Mouse (Mus musculus): ENCODE measurements around the gene Pitx3.
A peak's percentile ranks its signal among the peaks of the same experiment; 100 is the strongest.
"Not testable (repeated sequence)": the region's sequence is repeated elsewhere in the genome, so short reads cannot be mapped to it uniquely, and the experiment has no call there.

The Pitx3 gene

DNA sequence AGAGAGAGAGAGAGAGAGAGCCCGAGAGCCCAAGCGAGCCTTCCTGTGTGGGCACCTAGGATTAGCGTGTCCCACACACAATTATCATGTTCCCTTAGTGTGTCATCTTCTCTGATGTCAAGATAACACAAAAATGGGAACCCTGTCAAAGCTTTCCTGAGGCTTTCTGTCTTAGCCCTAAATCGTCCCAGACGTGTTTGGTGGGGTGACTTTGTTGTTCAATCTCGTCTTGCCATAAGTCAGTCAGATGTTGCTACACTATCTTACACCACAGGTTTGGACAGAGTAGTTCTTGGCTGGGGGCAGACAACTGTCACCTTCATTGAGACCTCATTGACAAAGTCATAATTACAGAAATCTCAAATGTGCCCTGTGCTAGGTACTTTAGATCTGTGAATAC, 15.5 kb downstream of the Pitx3 start:
- peak; percentile 55 for DNase-seq (ENCODE audit: extremely low read depth, low read depth, low spot score)

DNA sequence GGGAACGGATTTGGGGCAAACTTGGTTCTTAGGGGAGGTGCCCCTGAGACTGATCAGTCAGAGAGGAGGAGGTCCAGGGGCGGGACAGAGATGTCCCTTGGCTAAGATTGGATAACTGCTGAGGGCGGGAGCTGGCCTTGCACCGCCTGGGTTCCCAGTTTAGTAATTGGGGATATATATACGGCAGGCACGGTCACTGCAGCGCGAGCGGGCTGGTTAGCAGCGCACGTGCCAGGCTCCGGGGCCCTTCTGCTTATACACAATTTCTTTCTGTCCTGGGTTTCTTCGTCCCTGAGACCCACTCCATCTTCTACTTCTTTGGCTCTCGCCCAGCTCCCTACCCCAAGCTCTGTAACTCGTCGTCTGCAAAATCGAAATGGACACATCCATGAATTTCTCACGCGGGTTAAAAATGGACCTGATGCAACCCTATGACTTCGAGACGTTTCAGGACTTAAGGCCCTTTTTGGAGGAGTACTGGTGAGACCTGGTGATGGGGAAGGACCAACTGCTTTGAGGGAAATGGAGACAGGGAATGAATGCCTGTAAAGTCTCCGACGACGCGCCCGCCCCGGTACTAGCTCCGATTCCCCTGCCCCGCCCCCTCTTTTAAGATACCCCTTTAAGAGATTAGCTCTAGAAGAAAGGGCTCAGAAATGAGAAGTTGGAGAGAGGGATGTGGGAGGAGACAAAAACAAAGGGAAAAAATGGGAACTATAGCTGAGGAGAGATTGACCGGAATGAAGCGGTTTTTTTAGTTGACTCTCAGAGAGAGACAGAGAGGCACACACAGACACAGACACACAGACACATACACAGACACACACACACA, 16.2 kb downstream of the Pitx3 start, which contains the start of gene Elovl3:
Gene Elovl3, plus strand, starts transcription at position 204 of the 832 bp plus-strand sequence.
- DNase-seq (ENCODE audit: extremely low read depth, low read depth, low spot score), result no peak

DNA sequence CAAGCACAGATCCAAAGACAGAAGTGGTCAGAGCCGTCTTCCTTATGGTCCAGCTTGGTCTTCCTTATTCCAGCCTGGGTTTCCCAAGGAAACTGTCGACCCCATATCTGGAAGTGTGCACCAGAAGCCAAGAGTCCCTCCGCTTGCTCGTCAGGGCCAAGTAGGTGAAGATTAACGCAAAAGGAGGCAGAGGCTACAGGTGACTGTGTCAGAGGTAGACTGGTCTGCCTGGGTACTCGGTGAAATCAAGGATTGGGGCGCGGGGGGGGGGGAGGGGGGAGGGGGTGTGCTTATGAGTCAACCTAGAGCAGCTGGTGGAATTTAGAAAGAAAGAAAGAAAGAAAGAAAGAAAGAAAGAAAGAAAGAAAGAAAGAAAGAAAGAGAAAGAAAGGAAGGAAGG, 16.8 kb downstream of the Pitx3 start:
- no peak for DNase-seq (ENCODE audit: extremely low read depth, low read depth, low spot score)

DNA sequence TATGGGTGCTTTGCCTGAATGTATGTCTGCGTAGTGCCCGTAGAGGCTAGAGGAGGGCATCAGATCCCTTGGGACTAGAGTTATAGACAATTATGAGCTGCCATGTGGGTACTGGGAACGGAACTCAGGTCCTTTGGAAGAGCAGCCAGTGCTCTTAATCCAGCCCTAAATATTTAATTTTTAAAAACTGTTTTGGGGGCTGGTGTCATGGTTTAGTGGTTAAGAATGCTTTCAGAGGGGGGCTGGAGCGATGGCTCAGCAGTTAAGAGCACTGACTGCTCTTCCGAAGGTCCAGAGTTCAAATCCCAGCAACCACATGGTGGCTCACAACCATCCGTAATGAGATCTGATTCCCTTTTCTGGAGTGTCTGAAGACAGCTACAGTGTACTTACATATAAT, 18.4 kb downstream of the Pitx3 start:
- not testable (repeated sequence) for DNase-seq (ENCODE audit: extremely low read depth, low read depth, low spot score)

DNA sequence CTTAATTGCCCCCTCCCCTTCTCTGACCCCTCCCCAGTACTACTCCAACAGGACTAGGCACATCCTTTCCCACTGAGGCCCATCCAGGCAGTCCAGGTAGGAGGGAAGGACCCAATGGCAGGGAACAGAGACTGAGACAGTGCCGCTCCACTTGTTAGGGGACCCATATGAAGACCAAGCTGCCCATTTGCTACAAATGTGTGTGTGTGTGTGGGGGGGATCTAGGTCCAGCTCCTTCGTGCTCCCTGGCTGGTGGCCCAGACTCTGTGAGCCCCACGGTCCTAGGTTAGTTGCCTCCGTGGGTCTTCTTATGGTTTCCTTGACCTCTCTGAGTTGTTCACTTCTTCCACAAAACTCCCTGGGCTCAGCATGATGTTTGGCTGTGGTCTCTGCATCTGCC, 21.8 kb downstream of the Pitx3 start:
- no peak for DNase-seq (ENCODE audit: extremely low read depth, low read depth, low spot score)

DNA sequence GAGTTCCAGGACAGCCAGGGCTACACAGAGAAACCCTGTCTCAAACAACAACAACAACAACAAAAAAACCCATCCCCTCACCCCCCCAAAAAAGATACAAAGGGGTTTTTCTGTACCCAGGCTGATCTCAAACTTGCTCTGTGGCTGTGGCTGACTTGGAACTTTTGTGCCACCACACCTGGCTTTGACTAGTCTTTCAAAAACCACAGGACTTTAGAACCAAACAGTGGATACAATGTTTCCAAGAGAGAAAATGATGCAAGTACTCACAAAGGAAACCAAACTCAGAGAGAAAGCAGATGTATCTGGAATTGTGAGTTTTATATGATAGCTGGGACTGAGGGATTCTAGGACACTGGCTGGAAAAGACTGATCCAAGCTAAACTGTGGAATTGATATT, 23.5 kb downstream of the Pitx3 start:
- DNase-seq (ENCODE audit: extremely low read depth, low read depth, low spot score), result no peak

DNA sequence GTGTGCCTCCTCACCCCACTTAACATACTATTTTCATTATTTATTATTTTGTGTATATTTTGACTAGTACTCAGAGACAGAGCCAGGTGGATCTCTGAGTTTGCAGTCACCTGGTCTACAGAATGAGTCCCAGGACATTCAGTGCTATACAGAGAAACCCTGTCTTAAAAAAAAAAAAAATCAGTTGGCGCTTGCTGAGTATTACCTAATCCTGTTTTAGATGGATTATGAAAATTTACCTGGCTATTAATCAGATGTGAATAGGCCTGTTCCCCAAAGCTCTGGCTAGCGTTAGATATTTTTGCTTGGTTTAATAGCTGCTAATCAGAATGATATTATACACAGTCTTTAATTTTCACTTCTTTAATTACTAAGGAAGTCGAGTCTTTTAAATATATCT, 24.2 kb downstream of the Pitx3 start:
- DNase-seq (ENCODE audit: extremely low read depth, low read depth, low spot score), result peak; percentile 19

DNA sequence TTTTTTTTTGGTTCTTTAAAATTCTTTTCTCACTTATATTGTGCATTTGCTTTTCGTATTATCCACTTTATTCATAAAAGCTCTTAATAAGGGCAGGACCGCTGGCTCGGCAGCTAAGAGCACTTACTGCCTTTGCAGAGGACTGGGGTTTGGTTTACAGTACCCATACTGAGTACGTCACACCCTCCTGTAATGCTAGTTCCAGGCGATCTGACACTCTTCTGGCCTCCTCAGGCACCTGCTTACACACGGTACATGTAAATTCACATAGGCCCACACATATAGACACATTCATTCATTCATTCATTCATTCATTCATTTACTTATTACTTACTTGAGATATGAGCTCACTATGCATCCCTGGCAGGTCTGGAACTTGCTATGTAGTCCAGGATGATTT, 27.3 kb downstream of the Pitx3 start:
- DNase-seq (ENCODE audit: extremely low read depth, low read depth, low spot score), result no peak

DNA sequence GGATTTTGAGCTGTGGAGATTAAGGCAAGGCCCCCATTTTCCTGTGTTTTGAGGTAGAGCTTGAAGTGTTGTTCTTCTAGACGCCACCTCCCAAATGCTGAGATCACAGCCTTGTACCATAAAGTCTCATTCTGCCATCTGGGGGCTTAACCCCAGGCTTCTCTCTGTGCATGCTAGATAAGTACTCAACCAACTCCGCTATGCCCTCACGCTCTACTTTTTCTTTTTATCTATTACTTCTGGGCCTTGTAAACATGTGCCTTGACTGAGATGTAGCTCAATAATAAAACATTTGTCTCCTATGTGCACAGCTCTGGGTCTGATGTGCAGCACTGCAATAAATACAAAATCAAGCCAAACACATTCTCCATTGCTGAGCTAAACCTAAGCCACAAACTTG, 28.7 kb downstream of the Pitx3 start:
- DNase-seq (ENCODE audit: extremely low read depth, low read depth, low spot score), result no peak

DNA sequence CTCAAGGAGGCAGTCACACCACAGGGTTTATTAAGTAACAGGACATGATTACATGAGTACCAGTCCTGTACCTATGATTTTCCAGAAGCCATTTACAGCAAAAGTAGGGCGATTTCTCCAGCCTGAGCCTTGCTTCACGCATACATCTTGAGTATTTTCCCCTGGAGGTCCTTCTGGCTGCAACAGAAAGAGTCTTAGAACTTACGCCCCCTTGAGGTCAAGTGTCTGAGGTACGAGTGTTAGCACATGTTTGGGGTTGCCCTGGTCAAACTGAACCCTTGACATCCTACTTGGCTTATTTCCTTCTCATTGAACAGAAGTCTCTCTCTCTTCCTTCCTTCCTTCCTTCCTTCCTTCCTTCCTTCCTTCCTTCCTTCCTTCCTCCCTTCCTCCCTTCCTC, 33.5 kb downstream of the Pitx3 start:
- DNase-seq (ENCODE audit: extremely low read depth, low read depth, low spot score), result no peak

DNA sequence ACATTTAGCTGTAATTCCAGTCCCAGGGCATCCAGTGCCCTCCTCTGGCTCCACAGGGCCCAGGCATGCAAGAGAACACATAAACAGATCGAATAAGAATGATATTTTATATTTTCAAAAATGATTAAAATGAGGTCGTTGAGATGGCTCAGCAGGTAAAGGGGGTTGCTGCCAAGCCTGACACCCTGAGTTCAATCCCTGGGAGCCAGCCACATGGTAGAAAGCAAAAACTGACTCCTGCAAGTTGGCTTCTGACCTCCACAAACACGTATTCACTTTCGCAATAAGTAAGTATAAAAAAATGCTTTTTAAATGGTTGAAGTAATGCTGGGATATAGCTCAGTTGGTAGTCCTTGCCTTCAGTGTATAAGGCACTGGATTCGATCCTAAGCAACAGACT, 37.3 kb downstream of the Pitx3 start:
- no peak for DNase-seq (ENCODE audit: extremely low read depth, low read depth, low spot score)

DNA sequence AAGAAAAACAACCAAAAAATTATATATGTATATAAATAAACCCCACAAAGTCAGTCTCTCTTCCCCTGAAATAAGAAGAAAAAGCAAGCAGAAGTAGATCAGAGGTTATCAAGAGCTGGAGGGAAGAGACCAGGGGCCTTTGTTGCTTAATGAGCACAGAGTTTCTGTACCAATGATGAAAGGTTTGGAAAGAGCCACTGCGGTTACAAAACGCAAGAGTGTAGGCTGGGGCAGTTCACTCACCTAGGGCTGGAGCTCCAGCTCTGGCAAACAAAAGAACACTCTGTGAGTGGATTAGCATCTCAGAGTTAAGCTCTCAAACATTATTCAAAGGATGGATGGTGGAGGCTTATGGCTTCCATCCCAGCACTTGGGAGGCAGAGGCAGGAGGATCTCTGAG, 37.9 kb downstream of the Pitx3 start:
- DNase-seq (ENCODE audit: extremely low read depth, low read depth, low spot score), result peak; percentile 50

DNA sequence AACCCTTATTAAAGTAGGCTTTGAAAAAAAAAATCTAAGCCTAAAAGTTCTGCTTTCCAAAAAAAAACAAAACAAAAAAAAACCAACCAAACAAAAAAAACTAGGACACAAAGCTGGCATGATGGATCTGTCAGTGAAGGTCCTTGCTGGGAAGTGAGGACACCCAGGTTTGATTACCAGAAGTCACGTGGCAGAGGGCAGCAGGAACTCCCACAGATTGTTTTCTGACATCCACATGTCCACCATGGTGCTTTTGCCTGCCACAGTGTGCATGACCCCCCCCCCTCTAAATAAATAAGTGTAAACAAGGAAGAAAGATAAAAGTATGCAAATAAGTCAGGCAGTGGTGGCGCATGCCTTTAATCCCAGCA, 44.0 kb downstream of the Pitx3 start:
- DNase-seq (ENCODE audit: extremely low read depth, low read depth, low spot score), result no peak

DNA sequence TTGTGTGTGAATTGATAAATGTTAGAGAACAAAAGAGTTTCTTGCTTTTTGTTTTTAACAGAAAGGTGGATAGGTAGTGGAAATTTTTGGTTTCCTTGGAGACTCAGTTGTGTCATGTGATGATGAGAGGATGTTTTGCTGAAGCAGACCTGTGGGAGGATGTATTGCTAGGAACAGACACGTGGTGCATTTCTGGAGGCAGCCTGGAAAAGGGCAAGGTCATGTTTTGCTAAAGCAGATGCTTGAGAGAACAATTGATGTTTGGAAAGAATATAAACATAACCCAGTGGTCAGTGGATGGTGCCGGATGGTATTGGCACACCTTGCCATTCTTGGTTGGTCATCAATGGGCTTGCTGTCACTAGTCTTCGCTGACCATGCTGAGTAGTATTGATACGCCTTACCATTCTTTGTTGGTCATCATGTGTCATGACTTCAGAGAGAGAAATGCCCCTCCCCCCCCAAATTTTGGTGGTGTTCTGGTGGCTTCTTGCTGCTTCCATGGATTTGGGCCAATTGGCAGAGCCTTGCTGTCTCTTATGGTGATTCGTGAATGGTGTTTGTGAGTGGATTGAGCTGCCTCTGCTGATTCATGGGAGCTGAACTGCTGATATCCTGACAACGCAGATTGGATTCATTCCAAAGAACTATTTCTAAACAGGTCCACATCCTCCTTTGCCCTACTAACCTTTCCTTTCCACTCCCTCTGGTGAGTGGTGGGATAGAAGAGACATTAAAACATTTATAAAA, 44.5 kb downstream of the Pitx3 start:
- no peak for DNase-seq (ENCODE audit: extremely low read depth, low read depth, low spot score)

DNA sequence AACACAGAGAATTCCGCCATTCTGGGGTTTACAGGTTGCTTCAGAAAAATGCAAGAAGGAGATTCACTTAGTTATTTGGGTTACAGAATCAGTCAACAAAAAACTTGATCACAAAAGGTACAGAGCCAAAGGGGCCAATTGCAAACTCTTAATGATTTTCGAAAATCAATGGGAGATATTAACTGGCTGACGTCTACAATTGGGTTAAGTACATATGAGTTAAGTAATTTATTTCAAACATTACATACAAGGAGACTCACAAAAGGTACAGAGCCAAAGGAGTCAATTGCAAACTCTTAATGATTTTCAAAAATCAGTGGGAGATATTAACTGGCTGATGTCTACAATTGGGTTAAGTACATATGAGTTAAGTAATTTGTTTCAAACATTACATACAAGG, 48.6 kb downstream of the Pitx3 start:
- DNase-seq (ENCODE audit: extremely low read depth, low read depth, low spot score), result no peak

DNA sequence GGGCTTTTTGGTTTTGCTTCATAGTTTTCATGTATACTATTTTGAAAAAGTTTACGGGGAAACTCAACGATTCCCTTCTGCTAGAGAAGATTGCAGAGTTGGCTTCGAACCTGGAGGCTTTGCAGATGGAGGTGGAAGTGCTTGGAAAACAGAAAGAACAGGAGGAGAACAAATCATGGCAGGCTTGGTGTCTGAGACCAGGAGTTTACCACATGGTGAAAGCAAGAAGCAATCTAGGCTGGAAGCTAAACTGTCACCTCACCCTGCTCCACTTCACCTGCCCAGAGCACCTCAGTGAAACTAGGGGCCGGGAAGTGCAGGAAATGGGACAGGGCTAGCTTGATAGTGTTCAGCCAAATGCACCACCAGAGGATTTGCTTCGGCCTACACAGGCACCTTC, 51.7 kb downstream of the Pitx3 start:
- no peak for DNase-seq (ENCODE audit: extremely low read depth, low read depth, low spot score)

DNA sequence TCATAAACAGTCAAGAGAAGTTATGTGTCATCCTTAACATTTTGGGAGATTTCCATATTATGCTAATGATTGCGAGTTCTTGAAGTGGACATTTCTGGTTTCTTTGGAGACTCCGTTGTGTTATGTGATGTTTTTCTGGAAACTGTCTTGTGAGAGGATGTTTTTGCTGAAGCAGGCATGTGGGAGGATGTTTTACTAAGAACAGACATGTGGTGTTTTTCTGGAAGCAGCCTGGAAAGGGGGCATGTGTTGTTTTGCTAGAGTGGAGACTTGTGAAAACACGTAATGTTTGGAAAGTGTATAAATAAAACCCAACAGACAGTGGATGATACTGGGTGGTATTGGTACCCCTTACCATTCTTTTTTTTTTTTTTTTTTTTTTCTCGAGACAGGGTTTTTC, 52.8 kb downstream of the Pitx3 start:
- DNase-seq (ENCODE audit: extremely low read depth, low read depth, low spot score), result no peak

DNA sequence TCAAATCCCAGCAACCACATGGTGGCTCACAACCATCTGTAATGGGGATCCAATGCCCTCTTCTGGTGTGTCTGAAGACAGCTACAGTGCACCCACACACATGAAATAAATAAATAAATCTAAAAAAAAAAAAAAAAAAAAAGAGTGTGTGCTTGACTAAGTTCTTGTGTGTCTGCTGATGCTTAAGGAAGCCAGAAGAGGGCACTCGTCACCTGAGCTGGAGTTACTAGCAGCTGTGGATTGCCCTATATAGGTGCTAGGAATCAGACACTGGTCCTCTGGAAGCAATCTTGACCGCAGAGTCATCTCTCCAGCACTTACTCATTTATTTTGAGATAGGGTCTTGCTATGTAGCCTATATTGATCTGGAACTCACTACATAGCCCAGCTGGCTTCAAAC, 54.0 kb downstream of the Pitx3 start:
- no peak for DNase-seq (ENCODE audit: extremely low read depth, low read depth, low spot score)

DNA sequence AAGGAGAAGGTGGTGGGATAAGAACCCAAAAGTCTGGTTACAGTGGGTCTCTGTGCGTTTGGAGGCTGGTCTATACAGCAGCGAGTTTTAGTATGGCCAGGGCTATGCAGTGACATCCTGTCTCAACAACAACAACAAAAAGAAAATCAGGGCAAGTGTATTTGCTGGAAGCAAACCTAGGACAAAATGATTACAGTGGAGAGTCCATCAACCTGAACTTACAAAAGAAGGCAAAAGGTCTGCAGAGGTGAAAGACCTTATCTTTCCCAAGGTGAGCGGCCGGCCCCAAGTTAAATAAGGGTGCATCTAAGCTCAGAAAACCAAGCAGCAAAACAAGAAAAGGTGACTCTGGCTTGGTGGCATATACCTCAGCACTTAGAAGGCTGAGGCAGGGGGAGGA, 56.5 kb downstream of the Pitx3 start:
- DNase-seq (ENCODE audit: extremely low read depth, low read depth, low spot score), result no peak

DNA sequence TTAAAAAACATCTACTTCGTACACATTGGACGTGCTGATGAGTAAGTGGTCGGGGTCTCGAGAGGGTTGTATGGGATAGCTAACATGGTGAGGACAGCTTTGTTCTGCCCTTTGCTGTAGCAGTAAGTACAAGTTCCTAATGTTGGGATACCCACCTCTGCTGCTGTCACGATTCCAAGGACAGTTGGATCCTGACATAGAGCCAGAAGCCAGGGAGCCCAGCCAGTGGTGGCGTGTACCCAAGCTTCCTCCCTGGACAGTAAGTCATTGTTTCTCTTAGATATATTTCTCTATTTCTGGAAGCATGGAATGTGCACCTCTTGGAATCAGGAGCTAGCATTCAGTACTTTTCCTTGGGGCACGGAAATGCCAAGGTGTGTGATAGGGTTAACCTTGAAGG, 60.3 kb downstream of the Pitx3 start:
- peak; percentile 36 for DNase-seq (ENCODE audit: extremely low read depth, low read depth, low spot score)

DNA sequence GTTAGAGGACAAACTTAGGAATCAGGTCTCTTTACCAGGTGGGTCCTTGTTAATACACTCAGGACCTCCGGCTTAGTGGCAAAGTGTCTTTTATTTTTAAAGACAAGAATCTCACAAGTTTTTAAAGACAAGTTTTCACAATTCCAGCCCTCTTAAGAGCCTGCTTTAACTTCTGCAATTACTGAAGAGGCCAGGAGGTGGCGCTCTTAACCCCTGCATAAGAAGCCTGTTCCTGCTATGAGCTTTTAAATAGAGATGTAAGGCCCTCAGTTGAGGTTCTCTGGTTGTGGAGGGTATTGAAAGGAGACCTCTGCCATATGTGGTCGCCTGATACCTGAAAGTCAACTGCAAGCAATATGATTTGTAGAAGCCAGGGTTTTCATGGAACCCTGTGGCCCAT, 61.8 kb downstream of the Pitx3 start:
- peak; percentile 13 for DNase-seq (ENCODE audit: extremely low read depth, low read depth, low spot score)
